In the genomic region with DNA sequence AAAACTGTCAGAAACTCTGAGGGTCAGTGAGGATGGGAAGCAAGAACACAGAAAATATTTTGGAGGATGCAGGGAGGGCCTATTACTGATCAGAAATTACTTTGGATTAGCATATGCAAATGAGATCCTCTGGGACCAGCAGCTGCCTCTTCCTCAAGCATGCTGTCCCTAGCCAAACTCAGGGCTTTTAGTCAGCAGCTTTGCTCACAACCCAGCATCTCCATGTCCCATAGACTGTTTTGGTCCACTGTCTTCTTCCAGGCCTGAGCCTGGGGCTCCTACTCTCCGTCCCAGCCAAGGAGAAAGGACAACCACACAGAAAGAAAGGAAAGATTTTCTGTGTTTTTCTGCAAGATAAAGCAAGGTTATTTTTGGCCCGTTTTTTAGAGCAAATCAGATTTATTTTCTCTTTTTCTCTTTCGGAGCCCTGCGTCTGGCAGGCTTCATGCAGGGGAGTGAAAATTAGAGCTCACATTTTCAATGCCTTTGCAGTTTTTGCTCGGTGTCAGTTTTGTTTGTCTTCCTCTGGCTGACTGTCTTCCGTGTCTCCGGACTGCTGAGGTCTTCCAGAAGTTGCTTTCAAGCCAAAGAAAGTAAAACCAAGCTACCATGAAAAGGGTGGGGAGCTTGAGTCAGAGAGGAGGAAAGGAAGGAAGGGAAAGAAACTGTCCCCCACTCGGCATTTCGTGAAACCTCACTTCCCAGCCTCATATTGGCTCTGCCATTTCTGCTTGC, we compare ENCODE assay signal across 11 mouse cellular contexts.
DNase-seq lines count a peak whose midpoint lies in the region; ATAC-seq and TF ChIP-seq lines count a peak whose summit lies in the region.
"Had no signal": no experiment of that assay in that cellular context is flagged by ENCODE, and none has a peak within 500 bp of the region (broad histone marks: within the 10 kb centered on the region; RNA-seq: fewer than 3 reads in every experiment).

No protein-coding gene starts in this region.

- no peak overlapping the region for H3K9ac ChIP-seq in embryonic facial prominence, embryonic 13.5 days
- H3K9ac ChIP-seq in heart, embryonic 13.5 days: no peak overlapping the region
- H3K9ac ChIP-seq: liver, embryonic 15.5 days had no signal

- no peak for TF ChIP-seq CTCF in layer of hippocampus, adult 2 months (conservative IDR thresholded peaks at IDR 0.05)

- peak overlapping the region; percentile 59; the same call in 1 of the 2 replicates for H3K27ac ChIP-seq in layer of hippocampus, adult 2 months
- H3K27ac ChIP-seq in embryonic facial prominence, embryonic 13.5 days: peak overlapping the region; percentile 80
- H3K27ac ChIP-seq in heart, embryonic 13.5 days (replicated peaks): peak overlapping the region; percentile 53
- H3K27ac ChIP-seq: liver, embryonic 15.5 days had no signal

- no peaks in the 10 kb centered on the region for H3K9me3 ChIP-seq in embryonic facial prominence, embryonic 13.5 days
- H3K9me3 ChIP-seq in heart, embryonic 13.5 days: no peaks in the 10 kb centered on the region
- H3K9me3 ChIP-seq: liver, embryonic 15.5 days had no signal

- 51% methylated on average over 9 of the region's 9 CpGs for WGBS in embryonic facial prominence, embryonic 13.5 days
- 35% methylated on average over 9 of the region's 9 CpGs for WGBS in heart, embryonic 13.5 days

- H3K4me3 ChIP-seq in layer of hippocampus, adult 2 months: no peak overlapping the region
- H3K4me3 ChIP-seq in embryonic facial prominence, embryonic 13.5 days: no peak overlapping the region
- H3K4me3 ChIP-seq in heart, embryonic 13.5 days: no peak overlapping the region
- H3K4me3 ChIP-seq: liver, embryonic 15.5 days had no signal

- no peak for ATAC-seq in embryonic facial prominence, embryonic 13.5 days (ENCODE audit: insufficient number of reproducible peaks, insufficient read depth, low FRiP score, low TSS enrichment, low read depth)
- ATAC-seq in heart, embryonic 13.5 days (ENCODE audit: extremely low read depth, insufficient number of reproducible peaks, low FRiP score, low TSS enrichment): no peak
- ATAC-seq: inflammation-experienced regulatory T-cells, adult 6 months had no signal

- H3K4me2 ChIP-seq in embryonic facial prominence, embryonic 13.5 days: no peak overlapping the region
- no peak overlapping the region for H3K4me2 ChIP-seq in heart, embryonic 13.5 days
- H3K4me2 ChIP-seq: liver, embryonic 15.5 days had no signal

- no peaks in the 10 kb centered on the region for H3K36me3 ChIP-seq in embryonic facial prominence, embryonic 13.5 days
- H3K36me3 ChIP-seq in heart, embryonic 13.5 days: no peaks in the 10 kb centered on the region
- H3K36me3 ChIP-seq: liver, embryonic 15.5 days had no signal

- H3K27me3 ChIP-seq in embryonic facial prominence, embryonic 13.5 days: no peaks in the 10 kb centered on the region
- H3K27me3 ChIP-seq in heart, embryonic 13.5 days (replicated peaks): no peaks in the 10 kb centered on the region
- H3K27me3 ChIP-seq: CH12.LX; liver, embryonic 15.5 days had no signal

- peak in 1 of 2 experiments; percentile 1 for DNase-seq in layer of hippocampus, adult 2 months (ENCODE audit: low spot score in 2 of 2)
- no peak for DNase-seq in layer of hippocampus, adult 9-10 months (ENCODE audit: low spot score)
- DNase-seq in kidney, postnatal 4 days: peak; percentile 42 to 57
- no peak for DNase-seq in retina, embryonic 14.5 days (ENCODE audit: low spot score)
- no peak for DNase-seq in yolk sac, embryonic 10.5 days (ENCODE audit: low spot score)
- no peak for DNase-seq in gastrocnemius, postnatal 25 days

- H3K4me1 ChIP-seq in embryonic facial prominence, embryonic 13.5 days: peaks cover 28% of the 10 kb centered on the region
- peaks cover 28% of the 10 kb centered on the region for H3K4me1 ChIP-seq in heart, embryonic 13.5 days
- H3K4me1 ChIP-seq: liver, embryonic 15.5 days had no signal

Comparison
In these comparisons a context has a peak if more than half of its experiments do, and no peak if none do; other contexts are left out.
1. DNase-seq: peak in kidney, postnatal 4 days (2 of 2); none in layer of hippocampus, adult 9-10 months (single experiment), retina, embryonic 14.5 days (single experiment), yolk sac, embryonic 10.5 days (single experiment) and gastrocnemius, postnatal 25 days (single experiment).
2. Peak in every context shown above with its lines, with median percentiles within 50 percentile points of each other: H3K27ac ChIP-seq.